Mouse (Mus musculus) testis, postnatal 10 days (tissue): ENCODE measurements around the gene Slc35e2.
A peak's percentile ranks its signal among the peaks of the same experiment; 100 is the strongest.

ENCODE experiments used
- DNase-seq: peaks from one replicate; pipeline ENCODE4 v3.0.0; 2021; ENCODE audit warnings: low spot score

The Slc35e2 gene

DNA sequence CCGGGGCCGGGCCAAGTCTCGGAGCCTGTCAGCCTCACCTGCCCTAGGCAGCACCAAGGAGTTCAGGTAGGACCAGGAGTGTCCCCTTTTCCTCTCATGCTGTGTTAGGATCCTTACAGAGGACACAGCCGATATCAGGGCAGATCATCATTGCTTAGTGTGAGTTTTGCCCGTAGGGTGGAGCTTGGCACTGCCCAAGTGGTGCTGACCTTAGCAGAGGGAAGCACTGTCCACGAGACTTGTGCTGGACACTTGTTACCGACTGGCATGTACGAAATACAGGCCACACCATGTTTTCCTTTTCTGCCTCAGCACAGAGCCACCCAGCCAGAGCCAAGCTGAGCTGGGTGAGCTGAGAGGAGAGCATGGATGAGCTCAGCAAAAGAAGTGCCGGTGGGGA, 24.1 kb upstream of the Slc35e2 start:
- no peak for DNase-seq

DNA sequence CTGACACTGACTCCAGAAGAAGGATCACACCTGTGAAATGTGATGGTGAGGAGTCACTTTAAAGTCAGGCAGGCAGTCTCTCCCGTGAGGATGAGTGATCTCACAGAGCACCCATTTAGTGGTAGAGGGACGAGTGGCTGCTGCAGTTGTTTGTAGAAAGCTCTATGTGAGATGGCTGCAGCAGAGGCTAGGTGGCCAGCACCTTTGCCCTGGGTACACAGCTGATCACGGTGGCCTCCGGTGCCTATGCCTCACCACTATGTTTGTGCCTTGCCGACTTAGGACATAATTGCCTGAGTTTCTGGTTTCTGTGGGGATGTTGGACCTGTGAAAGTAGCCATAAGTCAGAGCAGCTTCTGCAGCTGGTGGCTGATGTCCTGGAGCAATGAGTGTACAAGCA, 23.5 kb upstream of the Slc35e2 start:
- no peak for DNase-seq

DNA sequence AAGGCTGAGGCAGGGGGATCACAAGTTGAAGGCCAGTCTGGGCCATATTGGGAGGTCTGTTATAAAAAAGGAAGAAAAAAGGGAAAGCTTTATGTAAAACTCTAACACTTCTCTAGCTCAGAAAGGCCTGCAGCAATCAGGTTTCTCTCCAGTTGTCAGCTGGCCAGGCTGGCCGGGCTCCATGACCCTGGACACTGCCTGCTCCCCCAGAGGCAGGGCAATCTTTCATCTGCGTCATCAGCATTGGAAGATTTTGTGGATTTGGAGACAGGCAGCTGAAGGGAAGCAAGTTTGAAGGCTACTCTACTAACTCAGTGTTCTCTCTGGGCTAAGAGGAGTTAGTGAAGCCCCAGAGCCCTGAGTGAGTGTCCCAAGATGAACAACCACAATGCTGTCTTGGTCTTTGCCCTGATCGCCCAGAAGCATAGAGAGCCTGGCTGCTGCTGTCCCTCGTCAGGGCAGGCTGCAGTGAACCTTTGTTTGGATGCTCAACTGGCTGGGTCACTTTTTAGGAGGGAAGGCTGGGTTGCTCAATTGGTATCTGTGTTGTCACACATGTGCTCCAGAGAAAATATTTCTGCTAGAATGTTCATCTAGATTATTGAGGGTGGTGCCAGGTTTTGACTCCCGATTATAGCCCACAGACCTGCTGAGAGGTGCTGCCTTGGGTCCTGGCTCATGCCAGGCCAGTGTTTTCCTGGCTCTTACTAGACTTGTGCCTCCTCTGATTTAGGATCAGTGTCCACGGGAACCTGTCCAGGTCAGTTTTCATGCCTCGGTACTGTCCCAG, 22.7 kb upstream of the Slc35e2 start:
- peak; percentile 79 for DNase-seq

DNA sequence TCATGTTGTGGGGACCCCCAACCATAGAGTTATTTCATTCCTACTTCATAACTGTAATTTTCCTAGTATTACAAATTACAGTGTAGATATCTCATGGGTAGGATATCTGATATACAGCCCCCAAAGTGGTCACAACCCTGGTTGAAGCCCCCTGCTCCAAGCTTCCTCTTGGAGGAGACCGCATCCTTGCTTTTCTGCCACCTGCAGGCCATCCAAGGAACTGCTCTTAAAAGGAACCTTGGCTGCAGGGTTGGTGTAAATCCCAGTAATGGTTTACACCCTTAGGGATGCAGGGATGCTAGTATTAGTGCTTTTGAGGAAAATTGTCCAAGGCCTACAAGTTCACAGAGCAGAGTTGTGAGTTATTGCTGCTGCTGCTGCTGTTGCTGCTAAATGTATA, 20.8 kb upstream of the Slc35e2 start:
- peak; percentile 80 for DNase-seq

DNA sequence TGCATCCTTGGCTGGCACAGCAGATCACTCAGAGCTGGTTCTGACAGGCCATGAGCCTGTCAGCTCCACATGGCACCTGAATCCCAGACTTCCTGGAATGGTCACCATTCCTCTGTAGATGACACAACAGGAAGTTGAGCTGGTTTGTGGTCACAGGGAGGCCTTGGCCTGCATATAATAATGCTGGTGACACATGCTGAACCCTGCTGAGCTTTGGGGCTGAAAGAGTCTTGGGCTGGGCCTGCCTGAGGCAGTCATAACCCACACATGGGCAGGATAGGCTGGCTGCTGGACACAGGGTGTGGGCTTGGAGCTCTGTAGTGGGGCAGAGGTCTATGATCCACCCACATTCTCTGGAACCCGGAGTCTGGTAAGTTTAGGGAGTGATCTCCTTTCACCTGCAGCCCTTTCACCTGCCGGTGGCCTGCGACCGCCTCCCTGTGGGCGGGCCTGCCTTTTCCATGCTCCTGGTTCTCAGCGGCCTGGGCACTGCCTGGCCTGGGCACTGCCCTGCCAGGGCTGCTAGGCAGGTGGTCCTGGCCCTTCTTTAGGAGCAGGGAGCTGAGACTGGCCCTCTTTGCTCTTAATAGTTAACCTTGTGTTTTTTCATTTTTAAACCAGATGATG, 18.8 kb upstream of the Slc35e2 start:
- DNase-seq, result no peak

DNA sequence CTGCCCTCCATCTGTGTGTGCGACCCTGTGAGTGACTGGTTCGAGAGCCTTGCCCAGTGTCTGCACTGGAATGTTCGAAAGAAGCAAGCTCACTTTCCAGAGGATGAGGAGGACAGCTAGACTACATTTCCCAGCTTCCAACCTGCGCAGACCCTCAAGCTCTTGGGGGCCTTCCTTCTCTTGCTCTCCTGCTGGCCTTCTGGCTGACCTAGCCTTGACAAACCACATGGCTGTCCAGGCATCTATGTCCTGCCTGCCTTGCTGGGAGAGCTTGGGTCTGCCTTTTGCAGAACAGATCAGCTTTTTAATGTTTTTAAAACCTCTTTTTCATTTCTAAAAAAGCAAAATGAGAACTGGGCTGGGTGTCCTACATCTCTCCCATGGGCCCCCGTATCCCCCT, 11.9 kb upstream of the Slc35e2 start:
- DNase-seq, result no peak

DNA sequence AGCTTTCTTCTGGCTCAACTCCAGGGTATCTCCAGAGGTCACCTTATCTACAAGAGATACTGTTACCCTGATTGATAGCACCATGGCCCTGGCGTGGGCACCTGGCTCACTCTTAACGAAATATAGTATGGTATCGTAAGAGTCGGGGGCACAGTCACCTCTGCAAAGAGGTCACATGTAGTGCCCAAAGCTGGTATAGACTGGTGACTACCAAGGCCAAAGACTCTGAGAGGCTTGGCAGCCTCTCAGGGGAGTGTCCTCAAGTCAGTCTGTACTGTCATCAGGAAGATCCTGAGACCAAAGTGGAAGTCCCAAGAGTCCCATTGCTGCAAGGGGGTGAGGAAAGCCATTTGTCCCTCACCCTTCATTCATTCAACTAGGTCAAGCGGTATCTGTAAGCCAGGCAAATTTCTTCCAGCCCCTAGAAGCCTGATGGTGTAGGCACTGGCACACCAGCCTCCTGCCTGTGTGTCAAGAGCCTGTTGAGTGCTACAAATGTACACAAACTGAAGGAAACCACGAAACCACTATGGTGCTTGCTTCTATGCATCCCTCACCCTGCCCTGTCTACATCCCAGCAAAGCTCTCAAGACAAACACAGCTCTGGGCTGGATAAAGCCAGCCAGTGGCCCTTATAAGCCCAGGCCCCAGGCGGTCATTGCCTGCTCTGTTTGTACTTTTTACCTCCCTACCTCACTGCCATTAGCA, 10.1 kb upstream of the Slc35e2 start:
- no peak for DNase-seq

DNA sequence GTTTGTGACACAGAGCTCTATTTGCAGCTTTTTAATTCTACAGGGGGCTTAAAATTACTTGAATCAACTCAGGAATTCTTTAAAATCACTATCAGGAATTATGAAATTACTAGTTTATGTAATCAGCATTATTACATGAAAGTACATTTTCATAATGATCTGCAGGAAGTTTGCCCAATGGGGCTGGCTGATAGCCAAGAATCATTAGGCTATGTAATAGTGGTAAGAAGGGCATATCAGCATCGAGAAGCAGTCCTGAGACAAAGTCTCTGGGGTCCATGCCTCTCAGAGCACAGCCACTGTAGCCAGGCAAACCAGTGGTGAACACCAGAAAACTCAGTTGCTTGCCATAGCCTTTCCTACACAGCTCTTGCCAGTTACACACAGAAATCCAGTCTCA, 7.4 kb upstream of the Slc35e2 start:
- no peak for DNase-seq

DNA sequence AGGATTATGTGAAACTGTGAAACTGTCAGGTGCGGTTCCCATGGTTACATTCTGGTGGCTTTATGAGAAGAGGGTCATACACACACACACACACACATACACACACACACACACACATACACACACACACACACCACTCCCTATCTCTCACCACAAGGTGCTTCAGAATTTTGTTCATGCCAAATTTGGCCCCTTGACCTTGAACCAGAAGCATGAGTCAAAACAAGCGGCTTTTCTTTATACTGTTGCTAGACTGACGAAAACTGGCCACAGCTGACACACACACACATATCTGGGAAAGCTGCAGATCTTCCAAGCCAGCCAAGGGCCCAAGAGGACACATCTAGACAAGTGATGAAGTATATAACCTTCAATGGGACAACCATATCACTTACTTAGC, 5.4 kb upstream of the Slc35e2 start:
- DNase-seq, result no peak

DNA sequence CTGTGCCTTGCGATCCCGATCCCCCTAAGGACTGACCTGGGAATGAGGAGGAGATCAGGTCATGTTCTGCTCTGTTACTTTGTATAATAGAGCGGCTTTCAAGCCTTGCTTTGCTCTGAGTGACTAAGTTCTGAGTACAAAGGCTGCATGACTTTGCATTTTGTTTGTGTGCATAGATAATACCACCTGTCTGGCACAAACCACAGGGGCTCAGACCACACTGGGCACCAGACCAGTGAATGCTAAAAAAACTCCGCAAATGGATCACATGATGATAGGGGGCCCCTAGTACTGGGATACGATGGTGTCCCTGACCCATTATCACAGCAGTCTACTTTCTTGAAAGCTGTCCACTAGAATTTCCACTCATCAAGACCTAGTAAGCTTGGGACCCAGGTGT, 4.6 kb upstream of the Slc35e2 start:
- no peak for DNase-seq

DNA sequence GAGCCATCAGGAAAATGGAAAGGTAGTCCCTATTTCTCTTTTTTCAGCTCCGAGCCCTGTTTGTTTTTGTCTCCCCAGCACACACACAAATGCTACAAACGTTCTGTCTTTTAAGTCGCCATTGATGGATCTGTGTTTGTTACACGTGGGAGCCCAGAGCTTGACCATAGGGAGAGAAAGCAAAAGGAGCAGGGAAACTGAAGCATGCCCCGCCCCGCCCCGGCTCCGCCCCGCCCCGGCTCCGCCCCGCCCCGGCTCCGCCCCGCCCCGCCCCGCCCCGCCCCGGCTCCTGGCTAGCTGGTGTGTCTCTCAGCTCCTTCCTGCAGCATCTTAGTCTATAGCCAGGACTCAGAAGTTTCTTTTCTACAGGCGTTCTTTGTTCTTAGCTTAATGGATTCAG, 2.7 kb upstream of the Slc35e2 start:
- no peak for DNase-seq

DNA sequence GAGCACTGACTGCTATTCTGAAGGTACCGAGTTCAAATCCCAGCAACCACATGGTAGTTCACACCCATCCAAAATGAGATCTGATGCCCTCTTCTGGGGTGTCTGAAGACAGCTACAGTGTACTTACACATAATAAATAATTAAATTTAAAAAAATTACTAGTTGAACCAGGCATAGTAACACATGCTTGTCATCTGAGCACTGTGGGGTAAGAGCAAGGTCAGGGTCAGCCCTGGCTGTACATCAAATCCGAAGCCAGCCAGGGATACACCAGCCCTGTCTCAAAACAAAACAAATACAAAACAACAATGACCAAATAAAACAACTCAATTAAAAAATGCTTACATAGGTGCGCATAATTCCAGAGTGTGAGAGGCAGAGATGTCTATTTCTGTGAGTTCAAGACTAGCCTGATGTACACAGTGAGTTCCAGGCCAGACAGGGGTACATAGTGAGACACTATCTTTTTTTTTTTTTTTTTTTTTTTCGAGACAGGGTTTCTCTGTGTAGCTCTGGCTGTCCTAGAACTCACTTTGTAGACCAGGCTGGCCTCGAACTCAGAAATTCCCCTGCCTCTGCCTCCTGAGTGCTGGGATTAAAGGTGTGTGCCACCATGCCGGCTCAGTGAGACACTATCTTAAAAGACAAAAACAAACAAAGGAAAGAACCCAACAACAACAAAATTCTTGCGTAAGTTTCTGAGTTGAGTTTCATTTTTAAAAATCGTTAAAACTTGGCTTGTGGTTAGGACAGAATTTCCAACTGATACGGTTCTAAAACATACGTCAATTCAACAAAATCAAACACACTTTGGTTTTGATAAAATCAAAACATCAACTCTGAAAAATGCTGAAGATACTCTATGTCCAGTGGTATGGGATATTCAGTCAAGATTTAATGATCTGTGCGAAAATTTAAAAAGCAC, 1.1 kb upstream of the Slc35e2 start:
- no peak for DNase-seq

DNA sequence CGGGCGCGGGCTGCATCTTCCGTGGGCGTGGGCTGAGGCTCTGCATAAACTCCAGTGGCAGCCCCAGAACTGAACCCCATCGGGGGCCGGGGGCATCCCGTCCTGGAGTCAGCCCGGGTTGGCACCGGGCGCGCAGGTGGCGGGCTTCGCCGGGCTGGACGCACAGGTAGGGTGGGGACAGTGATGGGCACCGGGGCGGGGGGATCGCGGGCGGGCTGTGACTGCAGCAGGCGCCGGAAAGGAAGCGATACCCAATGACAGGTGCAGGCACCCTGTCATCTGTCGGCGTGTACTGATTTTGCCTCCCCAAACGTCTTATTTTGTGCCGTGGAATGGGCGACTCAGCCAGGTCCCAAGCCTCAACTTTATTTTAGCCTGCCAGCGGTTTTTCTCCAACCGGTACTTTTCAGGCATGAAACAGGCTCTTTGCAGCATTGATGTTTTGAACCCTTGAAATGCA, 811 bp downstream of the Slc35e2 start:
- DNase-seq, result no peak

DNA sequence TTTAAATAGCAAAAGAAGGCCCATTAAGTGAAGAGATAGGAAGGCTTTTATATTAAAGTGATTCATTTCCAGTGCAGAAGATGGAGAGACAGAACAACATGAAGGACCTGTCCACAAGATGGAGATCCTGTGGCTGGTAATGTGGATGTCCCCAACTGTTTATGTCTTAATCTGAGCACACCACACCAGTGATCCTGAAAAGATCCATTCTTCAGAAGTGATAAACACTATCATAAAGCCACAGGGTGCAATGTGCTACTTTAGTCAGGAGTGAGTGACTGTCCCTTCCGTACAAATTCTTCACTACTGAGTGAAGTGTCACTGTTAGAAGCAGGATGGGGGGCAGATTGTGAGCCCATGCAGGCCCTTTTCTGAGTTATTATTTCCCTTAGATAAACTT, 1.5 kb downstream of the Slc35e2 start:
- DNase-seq, result no peak

DNA sequence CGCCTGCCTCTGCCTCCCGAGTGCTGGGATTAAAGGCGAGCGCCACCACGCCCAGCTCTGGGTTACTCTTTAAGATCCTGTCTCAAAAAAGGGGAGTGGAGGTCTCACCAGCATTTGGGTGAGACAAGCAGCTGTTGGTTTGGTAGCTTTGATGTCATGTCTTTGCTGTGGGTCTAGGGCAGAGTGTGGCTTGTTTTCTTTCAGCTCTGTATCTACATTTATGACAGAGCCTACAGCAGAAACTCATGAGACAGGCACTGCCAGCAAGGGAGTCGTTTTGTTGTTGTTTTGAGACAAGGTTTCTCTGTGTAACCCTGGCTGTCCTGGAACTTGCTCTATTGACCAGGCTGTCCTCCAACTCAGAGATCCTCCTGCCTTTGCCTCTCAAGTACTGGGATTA, 2.6 kb downstream of the Slc35e2 start:
- DNase-seq, result no peak

DNA sequence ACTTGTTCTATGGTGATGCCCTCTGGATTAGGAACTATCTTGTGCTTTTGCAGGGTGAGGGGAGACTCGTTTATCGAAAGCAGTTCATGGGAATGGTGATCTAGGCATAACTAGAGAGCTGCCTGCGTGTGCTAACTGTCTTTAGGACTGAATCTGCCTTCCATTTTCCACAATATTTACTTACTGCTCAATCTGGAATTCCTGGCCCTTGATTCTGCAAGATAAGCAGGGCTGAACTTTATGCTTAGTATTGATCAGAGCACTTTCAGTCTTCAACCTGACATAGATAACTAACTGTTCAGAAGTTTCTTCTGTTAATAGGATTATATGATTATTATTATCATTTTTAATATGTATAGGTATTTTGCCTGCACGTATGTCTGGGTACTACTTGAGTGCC, 3.9 kb downstream of the Slc35e2 start:
- no peak for DNase-seq

DNA sequence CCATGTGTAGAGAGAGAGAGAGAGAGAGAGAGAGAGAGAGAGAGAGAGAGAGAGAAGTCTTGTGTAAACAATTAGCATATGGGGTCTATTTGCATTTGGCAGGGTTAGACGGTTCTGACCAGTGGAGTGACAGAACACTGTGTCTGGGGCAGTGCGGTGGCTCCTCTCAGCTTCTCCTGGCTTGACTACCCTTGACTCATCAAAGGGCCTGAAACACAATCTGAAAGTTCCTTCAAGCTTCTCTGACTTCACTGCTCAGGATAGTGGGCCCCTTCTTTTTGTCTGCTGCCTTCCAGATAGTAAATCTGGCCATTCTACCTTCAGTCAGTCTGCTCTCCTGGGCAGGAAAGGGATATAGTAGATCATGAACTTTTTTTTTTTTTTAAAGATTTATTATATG, 5.6 kb downstream of the Slc35e2 start:
- no peak for DNase-seq

DNA sequence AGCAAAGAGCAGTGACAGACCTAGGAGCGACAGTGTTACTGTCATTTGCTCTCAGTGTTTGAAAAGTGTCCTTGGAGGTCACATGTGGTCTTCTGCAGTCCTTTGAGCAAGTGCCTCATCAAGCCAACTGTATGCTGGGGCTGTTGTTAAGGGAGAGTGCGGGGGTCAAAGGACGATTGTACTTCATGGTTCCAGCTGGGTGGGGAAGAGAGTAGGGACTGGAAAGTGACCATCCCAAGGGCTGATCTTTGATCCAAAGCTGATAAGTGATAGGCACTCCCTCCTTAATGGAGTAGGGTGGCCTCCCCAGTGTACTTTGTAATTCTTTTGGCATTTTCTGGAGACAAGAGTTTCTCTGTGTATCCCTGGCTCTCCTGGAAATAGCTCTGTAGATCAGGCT, 10.6 kb downstream of the Slc35e2 start:
- DNase-seq, result no peak

DNA sequence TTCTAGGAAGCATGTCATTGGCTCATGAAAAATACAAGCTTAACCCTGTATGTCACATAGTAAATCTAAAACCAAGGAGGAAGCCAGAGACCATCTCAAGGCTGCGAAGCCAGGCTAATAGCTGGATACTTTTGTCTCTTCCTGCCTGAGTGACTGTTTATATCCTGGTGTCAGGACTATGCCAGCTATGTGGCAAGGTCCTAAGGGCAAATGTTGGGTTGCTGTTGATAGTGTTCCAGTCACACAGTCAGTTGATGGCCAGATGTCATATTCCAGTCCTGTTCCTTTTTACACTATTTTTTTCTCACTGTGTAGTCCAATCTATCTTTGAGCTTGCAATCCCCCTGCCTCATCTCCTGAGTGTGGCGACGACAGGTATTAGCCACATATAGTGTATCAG, 12.0 kb downstream of the Slc35e2 start:
- no peak for DNase-seq

DNA sequence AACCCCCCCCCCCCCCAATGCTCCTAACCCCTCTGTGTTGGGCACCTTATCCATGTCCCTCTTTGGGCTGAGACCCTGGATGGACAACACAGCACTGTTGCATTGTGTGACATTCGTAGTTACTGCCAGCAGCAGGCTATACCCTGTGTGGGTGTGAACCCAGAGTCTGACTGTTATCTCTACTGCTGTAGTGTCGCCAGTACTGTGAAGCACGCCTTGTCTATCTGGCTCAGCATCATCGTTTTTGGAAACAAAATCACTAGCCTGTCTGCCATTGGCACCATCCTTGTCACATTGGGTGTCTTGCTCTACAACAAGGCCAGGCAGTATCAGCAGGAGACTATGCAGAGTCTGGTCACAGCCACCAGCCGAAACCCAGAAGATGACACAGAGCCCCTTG, 17.1 kb downstream of the Slc35e2 start:
- no peak for DNase-seq

DNA sequence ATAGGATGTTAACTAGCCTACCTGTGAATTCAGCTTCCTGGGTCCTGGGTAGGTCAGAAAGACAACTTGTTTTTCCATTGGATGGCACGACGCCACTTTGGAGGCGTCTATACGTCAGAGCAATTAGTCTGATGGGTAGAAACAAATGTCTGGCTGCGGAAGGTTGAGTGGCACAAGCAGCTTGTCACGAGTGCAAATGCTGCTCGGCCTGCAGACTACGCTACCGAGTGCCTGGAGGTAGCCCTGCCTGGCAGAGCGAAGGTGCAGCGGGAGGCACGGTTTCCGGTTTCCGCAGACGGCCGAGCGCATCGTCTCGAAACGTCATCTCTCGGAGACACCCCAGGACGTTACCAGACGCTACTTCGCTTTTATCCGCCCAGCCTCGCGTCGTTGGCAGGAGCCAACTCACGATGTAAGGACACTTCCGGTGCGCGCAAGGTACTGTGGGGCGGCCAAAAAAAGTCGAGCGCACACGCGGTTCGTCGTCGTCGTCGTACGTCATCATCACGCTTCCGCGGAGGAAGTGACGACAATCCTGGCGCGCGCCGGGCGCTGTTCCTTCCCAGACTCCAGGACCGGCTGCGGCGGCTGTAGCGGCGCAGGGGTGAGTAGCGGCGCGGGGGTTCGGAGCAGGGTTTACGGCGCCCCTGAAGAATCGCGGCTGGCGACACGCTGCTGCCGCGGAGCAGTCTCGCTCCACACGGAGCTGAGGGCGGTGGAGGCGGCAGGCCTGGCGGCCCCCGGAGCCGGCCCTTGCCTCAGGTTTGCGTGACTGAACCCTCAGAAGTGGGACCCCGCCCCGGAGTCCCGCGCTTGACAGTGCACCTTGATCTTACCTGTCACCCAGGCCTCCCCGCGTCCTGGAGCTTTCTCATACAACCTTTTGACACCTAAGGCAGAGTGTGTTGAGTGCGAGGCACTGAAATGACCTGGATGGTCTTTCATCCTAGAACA, 23.4 kb downstream of the Slc35e2 start, which contains the start of gene Cdk11b:
TSS of gene Cdk11b (plus strand) at position 517 of the 954 bp plus-strand sequence.
- peak; percentile 95 for DNase-seq
